Mouse (Mus musculus): ENCODE data around the gene Vamp2.

The Vamp2 gene

GRCm38 (mm10) chr11:69125919-69126705 is 37.8 kb downstream of the Vamp2 start:
- peak; percentile 31 for DNase-seq (ENCODE audit: extremely low spot score, low spot score)

GRCm38 (mm10) chr11:69126706-69127095 is 38.4 kb downstream of the Vamp2 start:
- DNase-seq (ENCODE audit: extremely low spot score, low spot score) = no peak

- no peak for DNase-seq (ENCODE audit: extremely low spot score, low spot score)
Observed at GRCm38 (mm10) chr11:69128426-69129122, 40.3 kb downstream of the Vamp2 start.

GRCm38 (mm10) chr11:69133566-69133922 is 45.3 kb downstream of the Vamp2 start:
- no peak for DNase-seq (ENCODE audit: extremely low spot score, low spot score)

- DNase-seq (ENCODE audit: extremely low spot score, low spot score) = peak; percentile 61
Observed at GRCm38 (mm10) chr11:69133923-69134621, 45.8 kb downstream of the Vamp2 start.

GRCm38 (mm10) chr11:69134622-69134968 is 46.3 kb downstream of the Vamp2 start:
- DNase-seq (ENCODE audit: extremely low spot score, low spot score) = no peak

- DNase-seq (ENCODE audit: extremely low spot score, low spot score) = no peak
Observed at GRCm38 (mm10) chr11:69135361-69135760, 47.1 kb downstream of the Vamp2 start.
